9 mouse cellular contexts compared by ENCODE assay signal in the genomic region with DNA sequence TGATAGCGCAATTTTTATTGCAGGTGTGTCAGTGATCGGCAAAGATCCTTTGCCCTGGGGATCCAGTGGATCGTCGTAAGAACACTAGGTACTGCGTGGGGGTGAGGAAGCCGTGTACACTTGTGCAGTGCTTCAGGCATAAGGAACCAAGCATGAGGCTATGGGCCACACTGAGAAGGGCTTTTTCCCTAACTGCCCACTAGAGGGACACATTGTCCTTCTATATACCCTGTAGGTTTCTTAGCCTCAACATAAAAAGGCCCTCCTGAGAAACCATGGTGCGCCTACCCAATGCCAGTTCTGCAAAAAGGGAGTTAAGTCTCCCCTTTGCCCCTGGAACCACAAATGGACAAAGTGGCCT. TPM values are rescaled to one million over a fixed set of nuclear protein-coding genes. Genes with fewer than 3 reads are reported as not detected.
A peak's percentile ranks its signal among the peaks of the same experiment; 100 is the strongest.
DNase-seq lines count a peak whose midpoint lies in the region; ATAC-seq and TF ChIP-seq lines count a peak whose summit lies in the region.
"Had no signal": no experiment of that assay in that cellular context is flagged by ENCODE, and none has a peak within 500 bp of the region (broad histone marks: within the 10 kb centered on the region; RNA-seq: fewer than 3 reads in every experiment).

No protein-coding gene starts in this region.

- H3K4me1 ChIP-seq in forebrain, embryonic 10.5 days, result peaks cover 20% of the 10 kb centered on the region
- H3K4me1 ChIP-seq in hindbrain, embryonic 15.5 days (replicated peaks), result 0 out of 2 replicates have a peak, but pooled peaks cover 6% of the 10 kb centered on the region
- no peaks in the 10 kb centered on the region for H3K4me1 ChIP-seq in small intestine, adult 2 months (ENCODE audit: control insufficient read depth, insufficient read depth, insufficient read length, low read length)

- no peaks in the 10 kb centered on the region for H3K9me3 ChIP-seq in forebrain, embryonic 10.5 days
- no peaks in the 10 kb centered on the region for H3K9me3 ChIP-seq in hindbrain, embryonic 15.5 days

- peak; percentile 31; the same call in 1 of the 2 replicates for TF ChIP-seq CTCF in small intestine, adult 2 months (IDR thresholded peaks at IDR 0.05; ENCODE audit: extremely low read depth, insufficient read length, insufficient replicate concordance, low read depth, low read length)

- peaks cover 28% of the 10 kb centered on the region for H3K27me3 ChIP-seq in forebrain, embryonic 10.5 days (ENCODE audit: poor library complexity, severe bottlenecking)
- H3K27me3 ChIP-seq in hindbrain, embryonic 15.5 days, result no peaks in the 10 kb centered on the region
- H3K27me3 ChIP-seq in small intestine, adult 2 months (ENCODE audit: control insufficient read depth, insufficient read depth, low read length), result no peaks in the 10 kb centered on the region

- no peak overlapping the region for H3K27ac ChIP-seq in forebrain, embryonic 10.5 days
- H3K27ac ChIP-seq in hindbrain, embryonic 15.5 days (replicated peaks), result no peak overlapping the region
- no peak overlapping the region for H3K27ac ChIP-seq in small intestine, adult 2 months (ENCODE audit: insufficient read depth, low read depth, low read length)
- H3K27ac ChIP-seq: macrophage had no signal

- H3K4me2 ChIP-seq in hindbrain, embryonic 15.5 days, result no peak overlapping the region

- 42% methylated on average over 7 of the region's 7 CpGs for WGBS in forebrain, embryonic 10.5 days
- WGBS in hindbrain, embryonic 15.5 days, result 35% methylated on average over 7 of the region's 7 CpGs
- 68% methylated on average over 7 of the region's 7 CpGs for WGBS in small intestine, adult 2 months

- TF ChIP-seq POLR2A in small intestine, adult 2 months (IDR thresholded peaks at IDR 0.05; ENCODE audit: low read depth, low read length), result no peak

- no peak overlapping the region for H3K9ac ChIP-seq in hindbrain, embryonic 15.5 days

- peak; percentile 45 for DNase-seq in adrenal gland, adult 2 months
- DNase-seq in adrenal gland, adult 8-10 months, result no peak
- DNase-seq in R1 (ENCODE audit: low read depth, low spot score), result peak; percentile 80
- peak; percentile 54 for DNase-seq in forebrain, embryonic 10.5 days (ENCODE audit: extremely low spot score, low spot score)
- peak; percentile 59 to 63 for DNase-seq in left cerebral cortex, adult 18-20 months (ENCODE audit: low spot score in 2 of 2)

- ATAC-seq in hindbrain, embryonic 15.5 days (ENCODE audit: low FRiP score, low read depth), result peak; percentile 75
- ATAC-seq in megakaryocyte progenitor cell, adult 5-6 weeks (replicated peaks; ENCODE audit: poor library complexity), result peak; percentile 90

- peaks cover 3% of the 10 kb centered on the region; the same call in 1 of the 2 replicates for H3K36me3 ChIP-seq in forebrain, embryonic 10.5 days (replicated peaks)
- no peaks in the 10 kb centered on the region for H3K36me3 ChIP-seq in hindbrain, embryonic 15.5 days
- H3K36me3 ChIP-seq in small intestine, adult 2 months (ENCODE audit: control insufficient read depth, insufficient read depth, low read length), result peaks cover 9% of the 10 kb centered on the region

- H3K4me3 ChIP-seq in forebrain, embryonic 10.5 days, result no peak overlapping the region
- H3K4me3 ChIP-seq in hindbrain, embryonic 15.5 days, result no peak overlapping the region
- no peak overlapping the region for H3K4me3 ChIP-seq in small intestine, adult 2 months (ENCODE audit: low read depth, low read length)

RNA-seq across cellular contexts. Expression of gene Slco4a1, which starts 17.0 kb away (rescaled TPM):
- total RNA-seq in adrenal gland, adult 2 months (2021), result 1 to 10 TPM; 2.7 to 3.0 TPM
- 0.74 and 0.83 TPM in 2 replicates for polyA plus RNA-seq in adrenal gland, adult 2 months (2012; rRNA removed)
- total RNA-seq in adrenal gland, adult 8-10 months (2022), result under 1 TPM in 3 of 4 experiments, not detected in 1; 0.67 to 0.81 (median 0.73) TPM
- polyA plus RNA-seq in forebrain, embryonic 10.5 days (2016; fragmentation: Nextera tagmentation; extraction: Ambion mirVana), result 4.9 and 6.9 TPM in 2 replicates
- polyA plus RNA-seq in hindbrain, embryonic 15.5 days (2015; fragmentation: Nextera tagmentation; extraction: Ambion mirVana), result 1.9 and 2.2 TPM in 2 replicates
- total RNA-seq in left cerebral cortex, adult 18-20 months (2021), result 1 to 10 TPM; 1.7 to 2.4 TPM
- total RNA-seq in megakaryocyte progenitor cell, adult 5-6 weeks (2015), result 25.0 and 26.8 TPM in 2 replicates
- total RNA-seq in megakaryocyte progenitor cell, adult 5-6 weeks (2017), result 12.2 and 13.7 TPM in 2 replicates
- 11.2 and 13.9 TPM in 2 replicates for polyA plus RNA-seq in small intestine, adult 2 months (2012; rRNA removed)

RNA-seq across cellular contexts. Expression of gene Ntsr1, which starts 26.7 kb away (rescaled TPM):
- not detected for total RNA-seq in adrenal gland, adult 2 months (2021)
- not detected in 2 replicates for polyA plus RNA-seq in adrenal gland, adult 2 months (2012; rRNA removed)
- not detected for total RNA-seq in adrenal gland, adult 8-10 months (2022)
- not detected in 2 replicates for polyA plus RNA-seq in forebrain, embryonic 10.5 days (2016; fragmentation: Nextera tagmentation; extraction: Ambion mirVana)
- polyA plus RNA-seq in hindbrain, embryonic 15.5 days (2015; fragmentation: Nextera tagmentation; extraction: Ambion mirVana), result 2.7 and 2.8 TPM in 2 replicates
- 1 to 10 TPM; 6.4 to 8.2 TPM for total RNA-seq in left cerebral cortex, adult 18-20 months (2021)
- not detected in 2 replicates for total RNA-seq in megakaryocyte progenitor cell, adult 5-6 weeks (2015)
- not detected in 2 replicates for total RNA-seq in megakaryocyte progenitor cell, adult 5-6 weeks (2017)
- polyA plus RNA-seq in small intestine, adult 2 months (2012; rRNA removed), result 0.38 and 0.70 TPM in 2 replicates
- polyA plus RNA-seq: macrophage had no signal

Comparison
In these comparisons a context has a peak if more than half of its experiments do, and no peak if none do; other contexts are left out.
1. RNA of gene Ntsr1, which starts 26.7 kb away (total RNA-seq): 6.4 to 8.2 TPM in left cerebral cortex, adult 18-20 months; not detected in adrenal gland, adult 2 months, not detected in adrenal gland, adult 8-10 months and not detected in megakaryocyte progenitor cell, adult 5-6 weeks; every median in the first group is over 4 times any median in the second.